Mouse (Mus musculus): Measurements from ENCODE around the gene Vmn2r11. TPM values are rescaled to one million over a fixed set of nuclear protein-coding genes. Genes with fewer than 3 reads are reported as not detected.
"Not testable (repeated sequence)": the region's sequence is repeated elsewhere in the genome, so short reads cannot be mapped to it uniquely, and the experiment has no call there.

Gene Vmn2r11
- polyA plus RNA-seq (2016; fragmentation: Nextera tagmentation; extraction: Ambion mirVana): not detected in 2 replicates

GRCm38 (mm10) chr5:109059469-109059868 is at the start of gene Vmn2r11:
TSS of gene Vmn2r11 (minus strand) at chr5:109059569.
- not testable (repeated sequence) for H3K27me3 ChIP-seq (ENCODE audit: insufficient read depth, poor library complexity, severe bottlenecking); DNase-seq (ENCODE audit: low spot score); H3K9me3 ChIP-seq; H3K4me1 ChIP-seq; H3K4me3 ChIP-seq; H3K27ac ChIP-seq; H3K36me3 ChIP-seq
- 81% methylated on average over 3 of the region's 3 CpGs for WGBS

GRCm38 (mm10) chr5:109097850-109098249 is 38.5 kb upstream of the Vmn2r11 start, which contains the start of gene Vmn2r12:
TSS of gene Vmn2r12 (minus strand) at chr5:109097950.
- H3K4me1 ChIP-seq; DNase-seq (ENCODE audit: low spot score); H3K27ac ChIP-seq; H3K9me3 ChIP-seq; H3K4me3 ChIP-seq; H3K36me3 ChIP-seq; H3K27me3 ChIP-seq (ENCODE audit: insufficient read depth, poor library complexity, severe bottlenecking): not testable (repeated sequence)
- WGBS: 82% methylated on average over 5 of the region's 5 CpGs

GRCm38 (mm10) chr5:109096482-109096881 is 37.1 kb upstream of the Vmn2r11 start:
- 74% methylated on average over 3 of the region's 3 CpGs for WGBS

GRCm38 (mm10) chr5:109072016-109072415 is 12.6 kb upstream of the Vmn2r11 start:
- 37% methylated on average over 4 of the region's 4 CpGs for WGBS
- not testable (repeated sequence) for DNase-seq (ENCODE audit: low spot score)

More at GRCm38 (mm10) chr5:109096482-109096881, 37.1 kb upstream of the Vmn2r11 start:
- DNase-seq (ENCODE audit: low spot score); H3K4me1 ChIP-seq; H3K27ac ChIP-seq; H3K36me3 ChIP-seq; H3K27me3 ChIP-seq (ENCODE audit: insufficient read depth, poor library complexity, severe bottlenecking); H3K9me3 ChIP-seq; H3K4me3 ChIP-seq: not testable (repeated sequence)

GRCm38 (mm10) chr5:109055286-109055685 is 4.1 kb downstream of the Vmn2r11 start:
- WGBS: 62% methylated on average over 1 of the region's 1 CpGs
- DNase-seq (ENCODE audit: low spot score): no peak
- no peaks in the 10 kb centered on the region for H3K4me1 ChIP-seq

More at GRCm38 (mm10) chr5:109072016-109072415, 12.6 kb upstream of the Vmn2r11 start:
- H3K27me3 ChIP-seq (ENCODE audit: insufficient read depth, poor library complexity, severe bottlenecking); H3K36me3 ChIP-seq; H3K4me3 ChIP-seq; H3K9me3 ChIP-seq; H3K4me1 ChIP-seq; H3K27ac ChIP-seq: not testable (repeated sequence)

GRCm38 (mm10) chr5:109032591-109032990 is 26.8 kb downstream of the Vmn2r11 start:
- Histone ChIP-seq H3K9me3 (no peaks in the 10 kb centered on the region), H3K27ac (no peak overlapping the region), H3K36me3 (no peaks in the 10 kb centered on the region), H3K4me1 (no peaks in the 10 kb centered on the region), H3K4me3 (no peak overlapping the region), H3K27me3 (ENCODE audit: insufficient read depth, poor library complexity, severe bottlenecking) (no peaks in the 10 kb centered on the region)
- DNase-seq (ENCODE audit: low spot score): no peak

More at GRCm38 (mm10) chr5:109055286-109055685, 4.1 kb downstream of the Vmn2r11 start:
- Histone ChIP-seq H3K36me3 (no peaks in the 10 kb centered on the region), H3K27ac (no peak overlapping the region), H3K9me3 (no peaks in the 10 kb centered on the region), H3K27me3 (ENCODE audit: insufficient read depth, poor library complexity, severe bottlenecking) (no peaks in the 10 kb centered on the region), H3K4me3 (no peak overlapping the region)

GRCm38 (mm10) chr5:109006427-109006826 is 52.9 kb downstream of the Vmn2r11 start, which contains the start of gene Vmn2r10:
TSS of gene Vmn2r10 (minus strand) at chr5:109006527.
- not testable (repeated sequence) for H3K4me1 ChIP-seq; H3K27me3 ChIP-seq (ENCODE audit: insufficient read depth, poor library complexity, severe bottlenecking); H3K27ac ChIP-seq; H3K4me3 ChIP-seq; H3K36me3 ChIP-seq; H3K9me3 ChIP-seq; DNase-seq (ENCODE audit: low spot score)

Other genes with a start within 250 kb of the Vmn2r11 start
- not detected in 2 replicates for gene Vmn2r9, start 207.0 kb downstream of the Vmn2r11 start, polyA plus RNA-seq (2016; fragmentation: Nextera tagmentation; extraction: Ambion mirVana)
- not detected in 2 replicates for gene Vmn2r10, start 53.0 kb downstream of the Vmn2r11 start, polyA plus RNA-seq (2016; fragmentation: Nextera tagmentation; extraction: Ambion mirVana)
- not detected in 2 replicates for gene Vmn2r12, start 38.4 kb upstream of the Vmn2r11 start, polyA plus RNA-seq (2016; fragmentation: Nextera tagmentation; extraction: Ambion mirVana)
- not detected in 2 replicates for gene Vmn2r13, start 132.6 kb upstream of the Vmn2r11 start, polyA plus RNA-seq (2016; fragmentation: Nextera tagmentation; extraction: Ambion mirVana)
- gene Vmn2r14, start 165.1 kb upstream of the Vmn2r11 start, polyA plus RNA-seq (2016; fragmentation: Nextera tagmentation; extraction: Ambion mirVana): not detected in 2 replicates
- gene Vmn2r15, start 238.1 kb upstream of the Vmn2r11 start, polyA plus RNA-seq (2016; fragmentation: Nextera tagmentation; extraction: Ambion mirVana): not detected in 2 replicates